Mouse (Mus musculus) neural tube, embryonic 12.5 days (tissue): ENCODE results near the gene Trim47. TPM values are rescaled to one million over a fixed set of nuclear protein-coding genes. Genes with fewer than 3 reads are reported as not detected.
A peak's percentile ranks its signal among the peaks of the same experiment; 100 is the strongest.

ENCODE experiments used
- ATAC-seq: fragments of 200-750 bp; cut with Nextera tagmentation; 2 replicates; pipeline ENCODE4 v1.8.0; 2017; ENCODE audit warnings: low read depth, mild to moderate bottlenecking, moderate TSS enrichment, moderate library complexity; ENCODE audit not compliant: low FRiP score
- H3K27ac ChIP-seq: fragments of 300-500 bp; sonication (generic); 2 replicates; pipeline ENCODE4 v1.5.1; 2016
- H3K27me3 ChIP-seq: fragments of 300-500 bp; sonication (generic); replicated peaks from 2 replicates; pipeline ENCODE4 v1.6.1; 2016; ENCODE audit warnings: mild to moderate bottlenecking
- H3K36me3 ChIP-seq: fragments of 300-500 bp; sonication (generic); 2 replicates; pipeline ENCODE4 v1.6.1; 2016; ENCODE audit warnings: mild to moderate bottlenecking
- H3K4me1 ChIP-seq: fragments of 300-500 bp; sonication (generic); 2 replicates; pipeline ENCODE4 v1.6.1; 2016
- H3K4me2 ChIP-seq: fragments of 300-500 bp; sonication (generic); replicated peaks from 2 replicates; pipeline ENCODE4 v1.6.1; 2016; ENCODE audit warnings: mild to moderate bottlenecking
- H3K4me3 ChIP-seq: fragments of 300-500 bp; sonication (generic); 2 replicates; pipeline ENCODE4 v1.5.1; 2016
- H3K9ac ChIP-seq: fragments of 300-500 bp; sonication (generic); 2 replicates; pipeline ENCODE4 v1.6.1; 2016; ENCODE audit warnings: mild to moderate bottlenecking
- H3K9me3 ChIP-seq: fragments of 300-500 bp; sonication (generic); 2 replicates; pipeline ENCODE4 v1.6.1; 2016; ENCODE audit warnings: mild to moderate bottlenecking
- WGBS: fragments of 180-500 bp; shearing (Covaris S2); methylation state at CpG from one replicate; pipeline ENCODE4 v1.1.7; 2016; 5-methylcytosine and 5-hydroxymethylcytosine counted together
- polyA plus RNA-seq: library from polyadenylated mRNA; unstranded; fragments of >200 nt; fragmentation: Nextera tagmentation; extraction: Ambion mirVana; gene quantifications from 2 replicates; pipeline ENCODE4 v1.2.1, GENCODE M21; 2016

The Trim47 gene
- 3.7 and 5.0 TPM in 2 replicates for polyA plus RNA-seq

DNA sequence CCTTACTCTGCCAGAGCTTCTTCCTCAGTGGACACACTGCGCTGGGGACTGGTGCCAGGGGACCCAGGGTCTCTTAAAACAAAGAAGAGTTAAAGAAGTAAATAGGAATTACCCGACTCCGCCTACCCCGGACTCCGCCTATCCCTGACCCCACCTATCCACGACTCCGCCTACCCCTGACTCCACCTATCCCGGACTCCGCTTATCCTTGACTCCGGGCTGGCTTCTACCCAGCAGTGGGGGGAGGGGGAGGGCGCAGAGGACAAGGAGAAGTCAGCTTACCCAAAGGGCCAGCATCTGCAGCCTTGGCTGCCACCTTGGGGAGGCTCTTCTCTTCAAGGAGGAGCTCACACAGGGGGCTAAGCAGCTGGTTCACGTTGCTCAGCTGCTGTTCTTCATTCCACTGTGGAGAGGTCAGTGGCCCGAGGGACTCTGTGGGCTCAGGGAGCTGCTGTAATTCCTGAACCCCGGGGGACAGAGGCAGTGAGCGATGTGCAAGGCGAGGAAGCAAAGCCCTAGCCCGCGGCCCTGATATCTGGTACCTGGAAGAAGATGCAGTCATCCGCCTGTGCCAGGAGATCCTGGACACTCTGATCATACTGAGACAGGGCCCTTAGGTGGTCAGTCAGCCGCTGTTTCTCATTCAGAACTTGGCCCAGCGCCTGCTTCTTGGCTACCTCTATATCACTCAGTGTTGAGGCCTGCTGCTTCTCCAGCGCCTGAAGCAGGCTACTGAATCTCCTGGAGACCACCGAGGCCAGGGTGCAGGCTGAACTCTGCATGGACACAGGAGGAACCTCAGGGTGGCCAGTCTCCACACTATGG, at the start of gene Trim47:
TSS of gene Trim47 (minus strand) at position 55 of the 825 bp plus-strand sequence.
- no peak for ATAC-seq
- peak within 1 kb of the TSS; percentile 44 for H3K4me2 ChIP-seq
- no peaks in the 10 kb centered on the region for H3K27me3 ChIP-seq
- no peak within 1 kb of the TSS; the same call in 1 of the 2 replicates for H3K27ac ChIP-seq
- 0 out of 2 replicates have a peak, but pooled peaks cover 3% of the 10 kb centered on the region for H3K9me3 ChIP-seq
- peaks cover 33% of the 10 kb centered on the region for H3K4me1 ChIP-seq
- peaks cover 17% of the 10 kb centered on the region for H3K36me3 ChIP-seq
- WGBS: 32% methylated on average over 23 of the region's 23 CpGs
- no peak within 1 kb of the TSS for H3K4me3 ChIP-seq
- H3K9ac ChIP-seq: 0 out of 2 replicates have a peak within 1 kb of the TSS, but pooled peaks have one; percentile 21

DNA sequence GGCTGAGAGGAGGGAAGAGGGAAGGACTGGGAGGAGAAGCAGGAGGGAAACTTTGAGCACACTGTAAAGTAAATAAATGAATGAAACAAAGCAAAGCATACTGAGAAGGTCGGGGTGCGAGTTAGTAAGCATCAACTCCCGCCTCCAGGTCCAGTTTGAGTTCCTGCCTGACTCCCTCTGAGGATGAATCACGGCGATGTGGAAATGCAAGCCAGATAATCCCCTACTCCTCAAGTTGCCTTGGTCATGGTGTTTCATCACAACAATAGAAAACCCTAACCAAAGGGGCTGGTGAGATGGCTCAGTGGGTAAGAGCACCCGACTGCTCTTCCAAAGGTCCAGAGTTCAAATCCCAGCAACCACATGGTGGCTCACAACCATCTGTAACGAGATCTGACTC, 49.0 kb upstream of the Trim47 start:
- no peak for ATAC-seq
- WGBS: 88% methylated on average over 7 of the region's 7 CpGs
- Histone ChIP-seq H3K4me1 (no peaks in the 10 kb centered on the region), H3K36me3 (peaks cover 80% of the 10 kb centered on the region), H3K27me3 (no peaks in the 10 kb centered on the region), H3K9ac (no peak overlapping the region), H3K27ac (no peak overlapping the region), H3K4me2 (no peak overlapping the region), H3K4me3 (no peak overlapping the region), H3K9me3 (no peaks in the 10 kb centered on the region)

DNA sequence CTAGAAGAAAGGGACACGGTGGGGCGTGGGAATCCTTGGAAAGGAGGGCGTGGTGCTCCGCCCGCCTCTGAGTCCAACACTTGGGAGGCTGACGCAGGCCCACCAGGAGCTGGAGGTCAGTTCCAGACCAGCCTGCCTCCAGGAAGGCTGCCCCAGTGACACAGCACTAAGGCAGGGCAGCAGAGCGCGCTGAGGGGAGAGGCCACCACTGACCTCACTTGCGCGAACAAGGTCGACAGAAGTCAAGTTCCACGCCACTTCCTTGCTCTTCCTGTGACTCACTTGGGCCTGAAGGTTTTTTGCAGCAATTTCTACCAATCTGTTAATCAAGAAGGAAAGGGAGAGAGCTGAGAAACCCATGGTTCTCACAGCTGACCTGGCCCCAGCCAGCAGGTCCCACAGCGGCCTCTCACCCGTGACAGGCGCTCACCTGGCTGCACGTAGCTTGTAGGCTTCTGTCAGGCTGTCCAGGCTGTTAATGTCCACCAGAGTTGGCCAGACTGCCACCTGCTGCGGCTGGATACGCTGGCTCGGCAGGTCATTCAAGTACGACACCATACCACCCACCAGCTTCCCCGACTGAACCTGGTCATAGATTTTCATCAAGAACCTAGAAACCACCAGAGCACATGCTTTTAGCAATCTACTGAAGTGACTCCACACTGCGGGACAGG, 47.9 kb upstream of the Trim47 start:
- no peak for ATAC-seq
- H3K27me3 ChIP-seq: no peaks in the 10 kb centered on the region
- peaks cover 75% of the 10 kb centered on the region for H3K36me3 ChIP-seq
- 92% methylated on average over 22 of the region's 22 CpGs for WGBS
- no peaks in the 10 kb centered on the region for H3K4me1 ChIP-seq
- H3K4me3 ChIP-seq: no peak overlapping the region
- no peak overlapping the region for H3K27ac ChIP-seq
- no peak overlapping the region for H3K4me2 ChIP-seq
- H3K9me3 ChIP-seq: no peaks in the 10 kb centered on the region
- H3K9ac ChIP-seq: no peak overlapping the region

DNA sequence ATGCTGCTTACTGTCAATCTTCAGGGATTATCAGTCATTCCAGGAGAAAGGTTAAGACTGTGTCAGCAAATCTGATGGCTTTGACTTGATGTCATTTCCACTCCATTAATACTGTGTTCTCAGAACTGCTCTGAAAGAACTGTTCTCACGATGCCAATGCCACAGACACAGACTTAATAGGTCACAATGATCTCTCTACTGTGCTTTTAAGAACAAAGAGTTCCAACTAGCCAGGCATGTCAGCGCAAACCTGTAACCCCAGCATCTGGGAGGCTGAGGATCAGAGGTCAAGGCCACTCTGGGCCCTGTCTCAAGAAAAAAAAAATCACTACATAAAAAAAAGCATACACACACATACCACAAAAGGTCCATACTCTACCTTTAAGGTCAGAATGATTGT, 44.9 kb upstream of the Trim47 start:
- Histone ChIP-seq H3K9ac (no peak overlapping the region), H3K27ac (no peak overlapping the region), H3K36me3 (peaks cover 51% of the 10 kb centered on the region), H3K27me3 (no peaks in the 10 kb centered on the region), H3K4me2 (no peak overlapping the region), H3K4me1 (peaks cover 3% of the 10 kb centered on the region; the same call in 1 of the 2 replicates), H3K4me3 (no peak overlapping the region), H3K9me3 (no peaks in the 10 kb centered on the region)
- 92% methylated on average over 2 of the region's 2 CpGs for WGBS
- no peak for ATAC-seq

DNA sequence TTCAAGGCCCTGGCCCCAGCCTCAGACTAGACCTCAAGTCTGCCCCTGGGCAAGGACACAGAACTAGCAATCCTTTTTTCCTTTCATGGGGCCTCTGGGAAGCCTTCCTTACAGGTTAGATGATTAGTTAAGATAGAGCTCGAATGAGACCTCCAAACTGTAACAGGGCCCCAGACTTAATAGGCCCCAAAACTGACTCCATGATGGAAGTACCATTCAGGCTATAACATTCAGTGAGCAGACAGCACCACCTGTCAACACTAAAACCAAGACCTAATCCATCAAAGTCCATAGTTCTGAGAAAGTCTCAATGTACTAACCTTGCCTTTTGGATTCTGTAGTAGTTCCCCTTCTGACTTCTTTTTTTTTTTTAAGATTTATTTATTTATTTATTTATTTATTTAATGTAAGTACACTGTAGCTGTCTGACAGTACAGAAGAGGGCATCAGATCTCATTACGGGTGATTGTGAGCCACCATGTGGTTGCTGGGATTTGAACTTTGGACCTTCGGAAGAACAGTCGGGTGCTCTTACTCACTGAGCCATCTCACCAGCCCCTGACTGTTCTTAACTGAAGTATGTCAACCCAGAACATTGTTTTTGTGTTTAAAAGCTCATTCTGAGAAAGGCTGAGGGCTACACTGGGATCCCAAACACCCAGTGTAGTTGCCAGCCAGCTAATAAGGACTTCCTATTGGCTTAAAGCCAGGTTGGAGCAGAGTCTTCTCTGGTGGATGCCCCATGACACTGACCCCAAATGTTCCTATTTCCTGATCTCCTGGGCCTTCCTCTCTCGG, 43.2 kb upstream of the Trim47 start:
- Histone ChIP-seq H3K27ac (no peak overlapping the region), H3K36me3 (peaks cover 44% of the 10 kb centered on the region), H3K4me2 (no peak overlapping the region), H3K9me3 (no peaks in the 10 kb centered on the region), H3K4me1 (peaks cover 12% of the 10 kb centered on the region), H3K4me3 (no peak overlapping the region), H3K9ac (no peak overlapping the region), H3K27me3 (no peaks in the 10 kb centered on the region)
- WGBS: 85% methylated on average over 5 of the region's 5 CpGs
- no peak for ATAC-seq

DNA sequence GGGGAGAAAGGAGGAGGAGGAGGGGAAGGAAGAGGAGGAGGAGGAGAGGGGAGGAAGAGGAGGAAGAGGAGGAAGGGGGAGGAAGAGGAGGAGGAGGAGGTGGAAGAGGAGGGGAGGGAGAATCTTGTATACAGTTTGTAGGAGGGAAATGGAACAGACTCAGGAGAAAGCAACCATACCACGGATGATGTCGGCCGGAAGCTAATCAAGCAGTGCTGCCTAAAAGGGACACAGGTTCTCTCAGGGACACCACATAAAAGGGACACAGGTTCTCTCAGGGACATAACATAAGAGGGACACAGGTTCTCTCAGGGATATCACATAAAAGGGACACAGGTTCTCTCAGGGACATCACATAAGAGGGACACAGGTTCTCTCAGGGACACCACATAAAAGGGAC, 42.2 kb upstream of the Trim47 start:
- ATAC-seq: no peak
- peaks cover 40% of the 10 kb centered on the region for H3K36me3 ChIP-seq
- 85% methylated on average over 3 of the region's 3 CpGs for WGBS

DNA sequence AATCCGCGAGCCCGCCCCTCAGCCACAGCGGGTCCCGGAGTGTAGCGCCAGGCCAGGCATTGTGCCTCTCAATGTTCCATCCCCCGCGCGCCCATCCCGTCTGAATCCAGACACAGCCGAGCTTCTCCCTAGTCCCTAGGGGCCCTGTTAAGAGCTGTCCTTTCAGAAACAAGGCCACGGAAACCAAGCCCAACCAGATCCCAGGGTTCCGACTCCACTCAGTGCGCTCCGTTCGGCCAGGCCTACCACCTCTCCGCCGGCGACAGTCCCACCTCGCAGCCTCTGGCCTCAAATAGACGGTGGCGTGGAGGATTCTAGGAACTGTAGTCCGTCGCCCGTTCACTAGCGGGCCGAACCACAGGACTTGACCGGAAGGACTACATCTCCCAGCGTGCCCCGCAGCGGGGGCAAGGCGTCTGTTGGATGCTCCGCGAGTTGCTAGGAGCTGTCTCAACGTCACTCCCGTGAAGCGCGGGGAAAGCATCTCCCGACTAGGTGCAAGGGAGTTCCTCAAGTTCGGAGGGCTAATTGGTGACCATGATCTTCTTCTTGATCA, 41.0 kb upstream of the Trim47 start, which contains the start of gene Fbf1:
TSS of gene Fbf1 (minus strand) at position 283 of the 556 bp plus-strand sequence.
- peaks cover 28% of the 10 kb centered on the region for H3K36me3 ChIP-seq
- no peaks in the 10 kb centered on the region for H3K27me3 ChIP-seq

More for the DNA sequence above, 42.2 kb upstream of the Trim47 start:
- Histone ChIP-seq H3K9me3 (no peaks in the 10 kb centered on the region), H3K4me3 (no peak overlapping the region), H3K4me2 (no peak overlapping the region), H3K27me3 (no peaks in the 10 kb centered on the region), H3K9ac (no peak overlapping the region), H3K4me1 (peaks cover 12% of the 10 kb centered on the region), H3K27ac (no peak overlapping the region)

DNA sequence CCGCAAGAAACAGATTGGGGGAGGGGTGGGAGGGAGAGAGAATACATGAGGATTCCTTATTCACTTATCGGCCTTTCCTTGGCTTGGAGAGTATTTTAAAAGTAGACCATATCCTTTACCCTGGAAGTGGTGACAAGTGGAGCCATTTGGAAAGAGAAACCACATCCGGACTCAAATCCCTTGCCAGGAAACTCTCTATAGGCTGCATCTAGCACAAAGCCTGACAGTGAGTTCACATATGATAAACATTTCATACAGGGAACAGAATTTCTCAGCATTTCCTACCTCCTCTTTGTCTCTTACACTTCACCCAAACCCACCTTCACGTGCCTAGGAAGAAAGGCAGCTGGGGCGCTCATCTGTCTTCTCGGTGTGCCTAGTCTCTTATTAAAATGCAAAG, 40.2 kb upstream of the Trim47 start:
- H3K4me2 ChIP-seq: peak overlapping the region; percentile 66
- H3K9ac ChIP-seq: peak overlapping the region; percentile 79
- peaks cover 28% of the 10 kb centered on the region for H3K4me1 ChIP-seq
- 16% methylated on average over 6 of the region's 6 CpGs for WGBS
- H3K27me3 ChIP-seq: no peaks in the 10 kb centered on the region
- no peaks in the 10 kb centered on the region for H3K9me3 ChIP-seq
- H3K4me3 ChIP-seq: peak overlapping the region; percentile 73
- H3K36me3 ChIP-seq: peaks cover 21% of the 10 kb centered on the region
- peak overlapping the region; percentile 75; the same call in 1 of the 2 replicates for H3K27ac ChIP-seq
- no peak for ATAC-seq

More for the DNA sequence above, 41.0 kb upstream of the Trim47 start, which contains the start of gene Fbf1:
- H3K27ac ChIP-seq: peak within 1 kb of the TSS; percentile 75
- under 1% methylated on average over 40 of the region's 40 CpGs for WGBS
- H3K9me3 ChIP-seq: no peaks in the 10 kb centered on the region
- peak within 1 kb of the TSS; percentile 73 for H3K4me3 ChIP-seq
- peak within 1 kb of the TSS; percentile 79 for H3K9ac ChIP-seq
- peak; percentile 97 for ATAC-seq
- peaks cover 21% of the 10 kb centered on the region for H3K4me1 ChIP-seq
- peak within 1 kb of the TSS; percentile 66 for H3K4me2 ChIP-seq

DNA sequence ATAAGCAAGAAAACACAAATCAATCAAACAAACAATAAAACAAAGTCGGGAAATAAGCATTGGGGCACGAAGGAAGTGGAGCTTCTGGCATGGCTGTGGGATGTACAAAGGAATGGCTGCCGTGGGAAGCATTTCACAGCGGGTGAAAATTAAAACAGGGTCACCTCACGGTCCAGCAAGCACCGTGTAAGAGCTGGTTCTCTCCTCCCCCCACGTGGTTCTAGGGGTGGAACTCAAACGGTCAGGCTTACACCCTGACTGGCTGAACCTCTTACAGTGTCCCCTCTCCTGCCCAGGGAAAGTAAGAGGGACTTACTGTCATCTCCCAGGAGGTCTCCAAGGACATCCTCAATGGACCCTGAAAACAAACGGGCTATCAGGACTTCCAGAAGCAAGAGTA, 36.0 kb upstream of the Trim47 start:
- H3K9ac ChIP-seq: no peak overlapping the region
- peaks cover 46% of the 10 kb centered on the region for H3K36me3 ChIP-seq
- H3K4me2 ChIP-seq: peak overlapping the region; percentile 23
- no peak overlapping the region for H3K4me3 ChIP-seq
- H3K27ac ChIP-seq: no peak overlapping the region
- peaks cover 31% of the 10 kb centered on the region for H3K4me1 ChIP-seq
- WGBS: 24% methylated on average over 9 of the region's 9 CpGs
- H3K9me3 ChIP-seq: no peaks in the 10 kb centered on the region
- H3K27me3 ChIP-seq: no peaks in the 10 kb centered on the region
- ATAC-seq: no peak

DNA sequence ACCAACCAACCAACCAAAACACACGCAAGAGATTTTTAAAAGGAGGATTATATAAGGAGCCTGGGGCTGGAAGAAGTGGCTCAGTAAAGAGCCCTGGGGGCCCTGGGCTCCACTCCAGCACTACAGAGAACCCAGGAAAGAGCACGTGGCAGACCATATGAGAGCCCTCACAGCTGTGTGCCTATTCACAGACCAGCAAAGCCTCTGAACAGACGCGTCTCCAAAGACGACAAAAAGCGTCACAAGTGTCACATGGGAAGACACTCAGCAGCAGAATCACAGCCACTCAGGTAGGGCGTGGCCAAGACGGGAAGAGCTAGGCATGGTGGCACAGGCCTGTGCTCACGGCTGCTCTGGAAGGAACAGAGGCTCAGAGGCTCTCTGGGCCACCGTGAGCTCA, 35.1 kb upstream of the Trim47 start:
- H3K9me3 ChIP-seq: no peaks in the 10 kb centered on the region
- 0 out of 2 replicates have a peak overlapping the region, but pooled peaks have one; percentile 23 for H3K4me2 ChIP-seq
- peaks cover 30% of the 10 kb centered on the region for H3K4me1 ChIP-seq
- no peaks in the 10 kb centered on the region for H3K27me3 ChIP-seq
- ATAC-seq: no peak
- peak overlapping the region; percentile 29; the same call in 1 of the 2 replicates for H3K9ac ChIP-seq
- 70% methylated on average over 10 of the region's 10 CpGs for WGBS
- H3K27ac ChIP-seq: no peak overlapping the region
- H3K4me3 ChIP-seq: no peak overlapping the region
- H3K36me3 ChIP-seq: peaks cover 55% of the 10 kb centered on the region

DNA sequence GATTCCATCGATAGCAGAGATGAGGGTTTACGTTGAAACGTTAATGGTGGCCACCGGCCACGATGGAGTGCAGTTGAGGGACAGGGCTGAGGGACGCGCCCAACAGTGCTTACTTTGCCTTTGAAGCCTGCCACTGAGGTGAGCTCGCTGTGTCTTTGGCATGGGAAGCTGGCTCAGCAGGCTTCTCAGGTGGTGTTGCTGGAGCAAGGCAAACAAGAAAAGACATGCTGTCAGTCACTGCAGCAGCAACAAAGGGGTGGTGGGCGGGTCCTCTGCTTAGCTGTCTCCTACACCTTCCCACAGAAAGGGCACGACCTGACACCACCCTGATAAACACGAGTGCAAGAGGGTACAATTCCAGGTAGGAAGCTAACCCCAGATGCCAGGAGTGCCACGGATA, 34.3 kb upstream of the Trim47 start:
- Histone ChIP-seq H3K36me3 (peaks cover 63% of the 10 kb centered on the region), H3K27me3 (no peaks in the 10 kb centered on the region), H3K4me3 (no peak overlapping the region), H3K9ac (no peak overlapping the region), H3K4me1 (peaks cover 22% of the 10 kb centered on the region), H3K4me2 (no peak overlapping the region), H3K9me3 (no peaks in the 10 kb centered on the region), H3K27ac (no peak overlapping the region)
- 64% methylated on average over 12 of the region's 12 CpGs for WGBS
- ATAC-seq: no peak
